Mouse (Mus musculus) frontal cortex, postnatal 25 days (tissue): ENCODE data around the gene Nos1ap.

Experiments used
- DNase-seq, 2 experiments: peaks; one replicate each; pipeline ENCODE4 v3.0.0; 2022; ENCODE audit warnings: low spot score in 2 of 2

The Nos1ap gene

GRCm38 (mm10) chr1:170588353-170588752 lies 1.3 kb downstream of the Nos1ap start:
- DNase-seq, result no peak

- DNase-seq, result no peak
Measured at GRCm38 (mm10) chr1:170586715-170587114, 2.9 kb downstream of the Nos1ap start.

- DNase-seq, result no peak
Measured at GRCm38 (mm10) chr1:170583925-170584324, 5.7 kb downstream of the Nos1ap start.

GRCm38 (mm10) chr1:170582341-170582740 lies 7.3 kb downstream of the Nos1ap start:
- DNase-seq, result no peak

- no peak for DNase-seq
Measured at GRCm38 (mm10) chr1:170580485-170581110, 9.1 kb downstream of the Nos1ap start.

GRCm38 (mm10) chr1:170579476-170579875 lies 10.2 kb downstream of the Nos1ap start:
- no peak for DNase-seq

- no peak for DNase-seq
Measured at GRCm38 (mm10) chr1:170579063-170579462, 10.6 kb downstream of the Nos1ap start.

- DNase-seq, result no peak
Measured at GRCm38 (mm10) chr1:170576728-170577065, 13.0 kb downstream of the Nos1ap start.

GRCm38 (mm10) chr1:170576012-170576727 lies 13.5 kb downstream of the Nos1ap start:
- DNase-seq, result no peak

GRCm38 (mm10) chr1:170573117-170573516 lies 16.5 kb downstream of the Nos1ap start:
- no peak for DNase-seq

GRCm38 (mm10) chr1:170566969-170567368 lies 22.7 kb downstream of the Nos1ap start:
- no peak for DNase-seq

- no peak for DNase-seq
Measured at GRCm38 (mm10) chr1:170566538-170566937, 23.1 kb downstream of the Nos1ap start.

GRCm38 (mm10) chr1:170564926-170565325 lies 24.7 kb downstream of the Nos1ap start:
- DNase-seq, result no peak

- no peak for DNase-seq
Measured at GRCm38 (mm10) chr1:170562431-170562830, 27.2 kb downstream of the Nos1ap start.

- DNase-seq, result no peak
Measured at GRCm38 (mm10) chr1:170560768-170561167, 28.9 kb downstream of the Nos1ap start.

- DNase-seq, result no peak
Measured at GRCm38 (mm10) chr1:170557962-170558361, 31.7 kb downstream of the Nos1ap start.

- DNase-seq, result no peak
Measured at GRCm38 (mm10) chr1:170556696-170557095, 33.0 kb downstream of the Nos1ap start.

- DNase-seq, result peak; percentile 76 to 83
Measured at GRCm38 (mm10) chr1:170554939-170555293, 34.7 kb downstream of the Nos1ap start.

- DNase-seq, result no peak
Measured at GRCm38 (mm10) chr1:170554235-170554938, 35.3 kb downstream of the Nos1ap start.

- no peak for DNase-seq
Measured at GRCm38 (mm10) chr1:170550649-170551440, 38.8 kb downstream of the Nos1ap start.

- DNase-seq, result no peak
Measured at GRCm38 (mm10) chr1:170549059-170549458, 40.6 kb downstream of the Nos1ap start.

- DNase-seq, result no peak
Measured at GRCm38 (mm10) chr1:170548192-170548795, 41.4 kb downstream of the Nos1ap start.
